Mouse (Mus musculus) myocyte (in vitro differentiated cells): ENCODE results near the gene Prrt2.

Experiments
- CEBPB ChIP-seq: IDR thresholded peaks from 2 replicates; pipeline ENCODE4 v1.6.1; 2011; ENCODE audit warnings: mild to moderate bottlenecking, moderate library complexity; ENCODE audit not compliant: poor library complexity, insufficient read depth, severe bottlenecking
- MAX ChIP-seq: IDR thresholded peaks from one replicate; pipeline ENCODE4 v1.6.1; 2011; ENCODE audit warnings: low read depth, mild to moderate bottlenecking, control low read depth
- MYOG ChIP-seq, 3 experiments: IDR thresholded peaks; one replicate each; pipeline ENCODE4 v1.6.1; 2011; ENCODE audit warnings: control low read depth in 2 of 3, low read depth in 2 of 3, mild to moderate bottlenecking in 2 of 3; ENCODE audit not compliant: insufficient read length in 2 of 3, control insufficient read depth in 1 of 3, insufficient read depth in 1 of 3
- POLR2A ChIP-seq: IDR thresholded peaks from one replicate; pipeline ENCODE4 v1.6.1; 2011; ENCODE audit warnings: low read depth, mild to moderate bottlenecking, control low read depth, moderate library complexity; ENCODE audit not compliant: insufficient read length
- REST ChIP-seq: IDR thresholded peaks from one replicate; pipeline ENCODE4 v1.6.1; 2011; ENCODE audit warnings: mild to moderate bottlenecking, control low read depth, moderate library complexity; ENCODE audit not compliant: insufficient read depth, insufficient read length
- TCF12 ChIP-seq: IDR thresholded peaks from one replicate; pipeline ENCODE4 v1.6.1; 2011; ENCODE audit warnings: mild to moderate bottlenecking, control low read depth; ENCODE audit not compliant: poor library complexity, insufficient read depth, severe bottlenecking
- TCF3 ChIP-seq: IDR thresholded peaks from one replicate; pipeline ENCODE4 v1.6.1; 2011; ENCODE audit warnings: low read depth, control low read depth; ENCODE audit not compliant: insufficient read length
- USF1 ChIP-seq: IDR thresholded peaks from one replicate; pipeline ENCODE4 v1.6.1; 2011; ENCODE audit warnings: low read depth, mild to moderate bottlenecking, control low read depth, moderate library complexity

GRCm38 (mm10) chr7:127016081-127016480 is 4.9 kb downstream of the Prrt2 start:
- no peak for TF ChIP-seq MYOG (IDR thresholded peaks at IDR 0.05; ENCODE audit: control insufficient read depth in 1 of 3, insufficient read depth in 1 of 3, insufficient read length in 2 of 3, low read depth in 2 of 3)
- TF ChIP-seq POLR2A = no peak
- no peak for TF ChIP-seq USF1
- no peak for TF ChIP-seq REST
- no peak for TF ChIP-seq TCF3
- TF ChIP-seq TCF12 = no peak
- no peak for TF ChIP-seq CEBPB
- no peak for TF ChIP-seq MAX
